Mouse (Mus musculus) lung, postnatal 0 days (tissue): ENCODE results near the gene Gm7075. TPM values are rescaled to one million over a fixed set of nuclear protein-coding genes. Genes with fewer than 3 reads are reported as not detected.

Source experiments
- ATAC-seq: fragments of 200-750 bp; cut with Nextera tagmentation; 2 replicates; pipeline ENCODE4 v1.8.0; 2017; ENCODE audit warnings: moderate library complexity
- DNase-seq: peaks from one replicate; pipeline ENCODE4 v3.0.0-alpha.2; 2016; ENCODE audit warnings: low spot score
- H3K27ac ChIP-seq: fragments of 300-500 bp; sonication (generic); 2 replicates; pipeline ENCODE4 v1.5.1; 2014; ENCODE audit warnings: antibody characterized with exemption, mild to moderate bottlenecking, low read length, mixed read lengths
- H3K27me3 ChIP-seq: fragments of 300-500 bp; sonication (generic); replicated peaks from 2 replicates; pipeline ENCODE4 v1.6.1; 2014; ENCODE audit warnings: low read length, mixed read lengths; ENCODE audit not compliant: insufficient read depth
- H3K36me3 ChIP-seq: fragments of 300-500 bp; sonication (generic); 2 replicates; pipeline ENCODE4 v1.6.1; 2014; ENCODE audit warnings: low read length, mixed read lengths; ENCODE audit not compliant: insufficient read depth
- H3K4me1 ChIP-seq: fragments of 300-500 bp; sonication (generic); 2 replicates; pipeline ENCODE4 v1.6.1; 2014; ENCODE audit warnings: antibody characterized with exemption, low read depth, low read length, mixed read lengths; ENCODE audit not compliant: insufficient read depth
- H3K4me2 ChIP-seq: fragments of 300-500 bp; sonication (generic); replicated peaks from 2 replicates; pipeline ENCODE4 v1.6.1; 2014; ENCODE audit warnings: low read depth, mild to moderate bottlenecking, low read length, moderate library complexity, mixed read lengths
- H3K4me3 ChIP-seq: fragments of 300-500 bp; sonication (generic); 2 replicates; pipeline ENCODE4 v1.5.1; 2014; ENCODE audit warnings: low read depth, low read length
- H3K9ac ChIP-seq: fragments of 300-500 bp; sonication (generic); replicated peaks from 2 replicates; pipeline ENCODE4 v1.6.1; 2014; ENCODE audit warnings: low read depth, mild to moderate bottlenecking
- H3K9me3 ChIP-seq: fragments of 300-500 bp; sonication (generic); 2 replicates; pipeline ENCODE4 v1.6.1; 2016; ENCODE audit warnings: low read length, mixed read lengths
- CTCF ChIP-seq: IDR thresholded peaks from 2 replicates; pipeline ENCODE4 v1.5.1; 2016; ENCODE audit warnings: antibody characterized with exemption, mild to moderate bottlenecking
- EP300 ChIP-seq: IDR thresholded peaks from 2 replicates; pipeline ENCODE4 v1.6.1; 2016; ENCODE audit warnings: antibody characterized with exemption, mild to moderate bottlenecking, control low read depth
- WGBS: fragments of 180-500 bp; shearing (Covaris S2); extraction: QIAGEN DNeasy Blood & Tissue Kit; methylation state at CpG from one replicate; pipeline ENCODE4 v1.1.7; 2014; 5-methylcytosine and 5-hydroxymethylcytosine counted together
- polyA plus RNA-seq: library from polyadenylated mRNA; unstranded; fragments of >200 nt; fragmentation: Nextera tagmentation; extraction: Ambion mirVana; gene quantifications from 2 replicates; pipeline ENCODE4 v1.2.1, GENCODE M21; 2015

The Gm7075 gene
- polyA plus RNA-seq, 1 experiment from 2014 or later: not detected

- ATAC-seq: peak; percentile 95
- H3K9ac ChIP-seq: peak overlapping the region; percentile 56
- TF ChIP-seq EP300: no peak
- TF ChIP-seq CTCF: no peak
- peak overlapping the region; percentile 64 for H3K4me2 ChIP-seq
- no peaks in the 10 kb centered on the region for H3K27me3 ChIP-seq
- under 1% methylated on average over 34 of the region's 34 CpGs for WGBS
- H3K4me1 ChIP-seq: no peaks in the 10 kb centered on the region; the same call in 1 of the 2 replicates
- peak overlapping the region; percentile 79 for H3K27ac ChIP-seq
- no peaks in the 10 kb centered on the region for H3K9me3 ChIP-seq
- peak overlapping the region; percentile 94 for H3K4me3 ChIP-seq
- no peaks in the 10 kb centered on the region for H3K36me3 ChIP-seq
- peak; percentile 95 for DNase-seq
These were observed 7.8 kb upstream of the Gm7075 start for GRCm38 (mm10) chr10:63429380-63429779.

- H3K4me2 ChIP-seq: peak overlapping the region; percentile 64
- WGBS: under 1% methylated on average over 11 of the region's 11 CpGs
- 0 out of 2 replicates have a peak overlapping the region, but pooled peaks have one; percentile 32 for H3K9ac ChIP-seq
- no peak for TF ChIP-seq CTCF
- no peak for TF ChIP-seq EP300
- peak overlapping the region; percentile 94 for H3K4me3 ChIP-seq
- DNase-seq (no peak), ATAC-seq (no peak)
- no peak overlapping the region for H3K27ac ChIP-seq
- H3K4me1 ChIP-seq: no peaks in the 10 kb centered on the region; the same call in 1 of the 2 replicates
- H3K9me3 ChIP-seq: no peaks in the 10 kb centered on the region
- no peaks in the 10 kb centered on the region for H3K36me3 ChIP-seq
- no peaks in the 10 kb centered on the region for H3K27me3 ChIP-seq
These were observed 7.4 kb upstream of the Gm7075 start for GRCm38 (mm10) chr10:63429023-63429340.

- no peak for TF ChIP-seq EP300
- TF ChIP-seq CTCF: no peak
- no peak overlapping the region for H3K27ac ChIP-seq
- no peaks in the 10 kb centered on the region for H3K36me3 ChIP-seq
- no peaks in the 10 kb centered on the region for H3K27me3 ChIP-seq
- peak overlapping the region; percentile 94 for H3K4me3 ChIP-seq
- H3K9me3 ChIP-seq: no peaks in the 10 kb centered on the region
- 15% methylated on average over 19 of the region's 19 CpGs for WGBS
- 0 out of 2 replicates have a peak overlapping the region, but pooled peaks have one; percentile 32 for H3K9ac ChIP-seq
- DNase-seq (peak; percentile 45), ATAC-seq (no peak)
- H3K4me2 ChIP-seq: peak overlapping the region; percentile 64
- H3K4me1 ChIP-seq: no peaks in the 10 kb centered on the region; the same call in 1 of the 2 replicates
These were observed 6.8 kb upstream of the Gm7075 start for GRCm38 (mm10) chr10:63428243-63429022.

GRCm38 (mm10) chr10:63427146-63427545 lies 5.6 kb upstream of the Gm7075 start:
- H3K27me3 ChIP-seq: no peaks in the 10 kb centered on the region
- DNase-seq: no peak
- TF ChIP-seq CTCF: no peak
- H3K4me2 ChIP-seq: no peak overlapping the region
- no peaks in the 10 kb centered on the region for H3K36me3 ChIP-seq
- 76% methylated on average over 8 of the region's 8 CpGs for WGBS
- H3K9me3 ChIP-seq: no peaks in the 10 kb centered on the region
- no peaks in the 10 kb centered on the region; the same call in 1 of the 2 replicates for H3K4me1 ChIP-seq
- no peak for ATAC-seq
- H3K4me3 ChIP-seq: no peak overlapping the region
- no peak overlapping the region for H3K9ac ChIP-seq
- H3K27ac ChIP-seq: no peak overlapping the region

- Histone ChIP-seq H3K9me3 (no peaks in the 10 kb centered on the region), H3K9ac (no peak overlapping the region), H3K4me3 (no peak overlapping the region), H3K4me1 (no peaks in the 10 kb centered on the region; the same call in 1 of the 2 replicates), H3K36me3 (no peaks in the 10 kb centered on the region), H3K4me2 (no peak overlapping the region), H3K27me3 (no peaks in the 10 kb centered on the region), H3K27ac (no peak overlapping the region)
- TF ChIP-seq EP300: no peak
- peak; percentile 67 for TF ChIP-seq CTCF
- ATAC-seq: no peak
- peak; percentile 62 for DNase-seq
These were observed 2.9 kb upstream of the Gm7075 start for GRCm38 (mm10) chr10:63424475-63424814.

GRCm38 (mm10) chr10:63423591-63424474 lies 2.2 kb upstream of the Gm7075 start:
- Histone ChIP-seq H3K27ac (no peak overlapping the region), H3K9me3 (no peaks in the 10 kb centered on the region), H3K27me3 (no peaks in the 10 kb centered on the region), H3K4me1 (no peaks in the 10 kb centered on the region; the same call in 1 of the 2 replicates), H3K4me3 (no peak overlapping the region), H3K4me2 (no peak overlapping the region), H3K36me3 (no peaks in the 10 kb centered on the region), H3K9ac (no peak overlapping the region)
- no peak for ATAC-seq
- 91% methylated on average over 9 of the region's 9 CpGs for WGBS
- TF ChIP-seq CTCF: no peak
- no peak for TF ChIP-seq EP300
- DNase-seq: no peak
